Mouse (Mus musculus): Measurements from ENCODE around the gene Arfgap2.

Arfgap2 gene

DNA sequence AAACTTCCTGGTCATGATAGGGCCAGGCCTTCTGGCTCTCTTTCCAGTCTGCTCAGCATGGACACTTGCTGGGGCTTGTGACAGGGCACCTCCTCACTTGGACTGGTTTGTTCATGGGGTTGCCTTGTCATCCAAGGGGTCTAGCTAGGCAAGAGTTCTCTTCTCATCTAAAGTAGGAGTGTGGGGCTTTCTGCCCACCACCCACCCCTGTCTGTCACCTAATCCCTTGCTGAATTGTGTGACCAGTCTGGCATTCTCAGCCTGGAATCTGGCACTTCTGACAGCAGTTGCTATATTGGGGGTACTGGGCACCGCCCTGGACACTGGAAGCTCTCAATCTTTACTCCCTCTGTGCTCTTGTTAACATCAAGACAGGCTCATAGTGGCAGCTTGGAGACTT is 5.3 kb upstream of the Arfgap2 start:
- no peak for DNase-seq (ENCODE audit: low spot score)

DNA sequence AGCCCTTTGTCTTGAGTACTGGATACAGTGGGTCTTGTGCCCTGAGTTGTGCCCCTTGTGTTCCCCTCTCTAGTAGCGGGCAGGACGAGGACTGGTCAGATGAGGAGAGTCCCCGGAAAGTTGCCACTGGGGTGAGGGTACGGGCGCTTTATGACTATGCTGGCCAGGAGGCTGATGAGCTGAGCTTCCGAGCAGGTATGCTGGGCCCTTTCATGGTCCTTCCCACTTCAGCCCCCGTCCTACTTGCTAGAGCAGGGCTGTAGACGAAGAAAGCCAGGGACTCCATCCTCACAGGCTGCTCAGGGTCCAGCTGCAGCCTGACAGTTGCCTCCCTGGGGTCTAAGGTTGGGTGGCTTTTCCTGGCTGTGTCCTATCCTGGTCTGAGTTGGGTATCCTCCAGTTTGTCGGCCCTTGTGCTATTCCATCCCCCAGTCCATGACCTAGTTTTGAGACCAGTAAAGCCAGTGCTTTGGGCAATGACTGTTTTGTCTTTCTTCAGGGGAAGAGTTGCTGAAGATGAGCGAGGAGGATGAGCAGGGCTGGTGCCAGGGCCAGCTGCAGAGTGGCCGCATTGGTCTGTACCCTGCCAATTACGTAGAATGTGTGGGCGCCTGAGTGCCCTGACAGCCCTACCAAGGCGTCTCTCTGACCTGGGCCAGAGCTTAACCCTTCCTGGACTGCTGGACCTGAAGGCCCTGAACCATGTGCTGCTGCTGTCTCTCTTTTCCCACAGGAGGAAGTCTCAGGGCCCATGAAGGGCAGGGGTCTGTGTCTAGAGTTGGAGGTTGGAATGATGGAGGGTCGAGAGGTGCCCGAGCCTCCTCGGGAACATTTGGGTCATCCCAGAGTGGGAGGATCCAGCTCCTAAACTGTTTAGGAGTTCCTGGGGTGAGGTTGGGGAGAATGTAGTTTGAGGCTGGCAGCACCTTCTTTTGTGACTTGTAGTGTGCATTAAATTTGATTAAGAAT is 798 bp upstream of the Arfgap2 start:
- no peak for DNase-seq (ENCODE audit: low spot score)

DNA sequence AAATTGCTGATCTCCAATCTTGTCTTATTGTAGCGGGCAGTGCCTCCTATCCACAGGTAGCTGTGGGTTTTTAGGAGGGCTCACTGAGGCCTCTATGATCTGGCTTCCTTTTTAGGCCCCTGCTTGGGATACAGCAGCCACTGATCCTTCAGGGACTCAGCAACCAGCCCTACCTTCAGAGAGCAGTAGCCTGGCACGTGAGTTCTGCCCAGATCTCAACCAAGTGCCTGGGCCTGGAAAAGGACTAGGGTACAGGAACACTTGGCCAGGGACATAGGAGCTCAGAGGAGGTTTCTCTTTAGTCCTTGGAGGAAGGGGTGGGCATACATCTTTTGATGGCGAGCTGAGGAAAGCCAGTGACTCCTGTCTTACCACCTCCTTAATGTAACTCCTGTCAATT is 3.3 kb downstream of the Arfgap2 start:
- DNase-seq (ENCODE audit: low spot score): no peak

DNA sequence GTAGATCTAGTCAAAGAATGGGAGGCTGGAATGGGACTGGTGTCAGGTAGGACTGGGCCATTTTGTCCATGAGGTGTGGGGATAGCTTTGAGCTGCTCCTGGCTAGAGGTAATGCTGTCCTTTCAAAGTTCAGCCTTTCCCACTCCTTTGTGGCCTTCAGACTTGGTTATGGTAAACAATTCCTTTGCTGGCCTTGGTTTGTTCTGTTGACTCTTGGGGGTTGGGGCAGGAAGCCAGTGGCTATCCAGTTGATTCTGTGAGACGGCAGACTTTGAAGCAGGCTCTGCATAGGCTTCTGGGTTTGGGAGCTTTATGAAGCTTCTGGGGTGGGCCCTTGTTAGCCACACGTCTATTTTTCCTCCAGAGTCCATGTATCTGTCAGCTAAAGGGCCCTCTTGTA is 3.9 kb downstream of the Arfgap2 start:
- DNase-seq (ENCODE audit: low spot score): no peak

DNA sequence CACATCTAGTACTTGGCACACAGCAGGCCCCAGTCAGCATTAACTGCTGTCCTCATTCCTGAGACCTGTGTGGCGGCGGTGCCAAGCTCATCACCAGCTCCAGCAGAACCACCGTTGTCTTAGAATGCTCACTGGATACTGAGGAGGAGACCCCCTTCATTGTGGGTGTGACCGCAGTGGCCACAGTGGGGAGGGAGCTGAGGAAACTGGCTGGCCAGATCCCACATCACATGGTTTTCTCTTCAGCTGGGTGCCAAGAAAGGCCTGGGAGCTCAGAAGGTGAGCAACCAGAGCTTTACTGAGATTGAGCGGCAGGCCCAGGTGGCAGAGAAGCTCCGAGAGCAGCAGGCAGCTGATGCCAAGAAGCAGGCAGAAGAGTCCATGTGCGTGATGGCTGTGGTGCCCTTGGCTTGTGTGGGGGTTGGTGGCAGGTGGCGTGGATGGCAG is 4.9 kb downstream of the Arfgap2 start:
- DNase-seq (ENCODE audit: low spot score): no peak

DNA sequence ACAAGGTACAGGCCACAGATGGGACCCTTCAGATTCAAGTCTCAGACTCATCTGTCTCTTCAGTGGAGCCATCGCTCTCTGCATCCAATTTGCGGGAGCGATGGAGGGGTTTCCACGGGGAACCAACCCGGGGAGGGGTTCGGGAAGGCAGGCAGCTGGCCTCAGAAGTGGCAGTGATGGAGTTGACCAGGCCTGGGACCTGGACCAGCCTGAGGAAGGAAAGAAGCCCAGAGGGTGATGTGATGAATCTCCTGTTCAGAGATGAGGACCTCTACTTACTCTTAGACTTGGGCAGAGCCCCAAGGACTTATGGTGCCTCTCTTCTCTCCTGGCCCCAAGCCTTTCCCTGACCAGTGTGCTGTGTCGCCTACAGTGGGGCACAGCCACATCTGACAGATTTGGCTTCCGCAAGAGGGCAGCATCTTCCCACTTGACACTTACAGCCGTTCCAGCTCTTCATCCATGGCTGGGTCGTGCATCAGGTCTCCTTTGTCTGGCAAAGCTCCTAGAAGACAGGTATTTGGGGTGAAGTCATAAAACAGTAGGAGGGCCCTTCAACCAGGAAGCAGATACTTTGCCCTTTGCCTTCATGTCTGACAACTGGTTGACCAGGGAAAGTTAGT is 14.1 kb downstream of the Arfgap2 start:
- DNase-seq (ENCODE audit: low spot score): no peak

DNA sequence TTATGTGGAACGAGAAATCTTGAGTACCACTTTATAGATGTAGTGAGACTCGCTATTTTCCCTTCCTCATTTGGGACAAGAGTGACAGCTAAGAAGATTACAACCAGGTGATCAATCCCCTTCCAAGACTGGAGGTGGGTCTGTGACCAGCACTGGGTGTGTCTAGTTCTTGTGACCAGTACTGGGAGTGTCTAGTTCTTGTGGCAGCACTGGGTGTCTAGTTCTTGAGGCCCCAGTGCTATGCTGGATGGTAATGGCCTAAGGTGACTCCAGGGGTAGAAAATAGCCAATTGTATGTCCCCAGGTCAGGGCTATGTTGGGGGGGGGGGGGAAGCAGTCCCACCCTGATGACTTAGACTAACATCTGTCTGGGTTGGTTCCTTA is 14.6 kb downstream of the Arfgap2 start:
- no peak for DNase-seq (ENCODE audit: low spot score)

DNA sequence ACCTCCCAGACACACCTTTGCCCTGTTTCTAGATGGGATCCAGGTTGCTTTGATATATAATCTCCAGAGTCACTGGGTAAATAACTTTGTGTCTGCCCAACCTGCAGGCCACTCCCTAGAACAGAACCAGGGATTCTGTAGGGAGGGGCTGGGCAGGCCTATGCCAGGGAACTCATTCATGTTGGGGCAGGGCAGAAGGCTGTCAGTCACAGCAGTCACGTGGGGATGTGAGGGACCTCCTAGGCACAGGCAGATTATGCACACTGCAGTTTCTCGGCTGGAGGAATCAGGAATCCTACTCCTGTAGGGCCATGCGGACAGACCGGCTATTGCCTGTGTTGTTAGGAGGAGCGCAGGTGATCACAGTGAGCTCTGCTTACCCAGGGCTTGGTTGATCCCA is 16.6 kb downstream of the Arfgap2 start:
- no peak for DNase-seq (ENCODE audit: low spot score)

DNA sequence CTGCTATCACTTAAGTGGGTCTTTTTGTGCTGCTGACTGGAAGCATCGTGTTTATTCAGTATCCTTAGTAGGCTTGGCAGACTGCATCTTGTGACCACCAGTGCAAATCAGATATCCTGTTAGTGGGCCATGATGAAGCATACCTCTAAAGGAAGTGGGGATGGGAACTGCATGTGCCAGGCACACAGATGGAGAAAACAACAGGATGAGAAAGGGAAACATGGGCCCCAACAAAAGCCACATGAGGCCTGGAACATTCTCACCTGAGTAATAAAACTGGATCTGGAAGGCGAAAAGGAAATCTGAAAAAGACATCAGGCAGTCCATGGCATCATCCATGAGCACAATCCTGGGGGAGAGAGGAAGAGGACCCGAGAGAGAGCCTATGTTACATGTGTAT is 19.2 kb downstream of the Arfgap2 start:
- no peak for DNase-seq (ENCODE audit: low spot score)

DNA sequence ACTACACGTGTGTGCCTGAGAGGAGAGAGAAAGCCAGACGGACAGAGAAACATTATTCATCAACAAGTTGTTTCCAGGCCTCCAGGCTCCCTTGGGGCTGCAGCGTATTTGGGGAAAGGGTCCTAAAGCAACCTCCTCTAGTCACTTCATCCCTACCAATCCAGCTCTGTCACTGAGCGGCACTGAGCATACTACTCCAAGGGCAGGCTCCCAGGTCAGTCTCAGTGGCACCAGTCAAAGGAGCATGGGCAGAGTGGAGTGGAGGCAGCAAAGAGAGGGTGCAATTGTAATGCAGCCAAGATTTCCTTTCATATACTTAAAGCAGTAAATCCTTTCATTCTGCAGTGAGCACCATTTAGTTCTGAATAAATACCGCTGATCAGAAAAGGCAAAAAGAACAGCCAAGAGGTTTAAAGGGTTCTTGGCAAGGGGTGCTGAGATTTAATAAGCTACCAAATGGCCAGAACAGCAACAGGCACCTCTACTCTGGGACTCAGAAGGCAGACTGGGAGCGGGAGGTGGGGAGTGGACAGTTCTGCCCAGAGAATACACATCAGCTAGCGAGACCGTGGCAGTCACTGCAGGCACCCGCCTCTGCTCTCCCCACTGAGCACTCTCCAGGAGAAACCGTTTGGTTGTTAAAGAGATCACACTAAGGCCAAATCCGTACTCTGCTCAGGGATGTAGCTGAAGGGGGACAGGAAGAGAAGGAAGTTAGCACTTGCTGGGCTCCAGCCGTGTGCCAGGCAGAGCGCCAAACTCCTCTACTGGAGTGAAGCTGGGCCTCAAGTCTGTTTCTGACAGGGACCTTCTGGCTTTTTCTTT is 19.8 kb downstream of the Arfgap2 start:
- DNase-seq (ENCODE audit: low spot score): peak; percentile 53

DNA sequence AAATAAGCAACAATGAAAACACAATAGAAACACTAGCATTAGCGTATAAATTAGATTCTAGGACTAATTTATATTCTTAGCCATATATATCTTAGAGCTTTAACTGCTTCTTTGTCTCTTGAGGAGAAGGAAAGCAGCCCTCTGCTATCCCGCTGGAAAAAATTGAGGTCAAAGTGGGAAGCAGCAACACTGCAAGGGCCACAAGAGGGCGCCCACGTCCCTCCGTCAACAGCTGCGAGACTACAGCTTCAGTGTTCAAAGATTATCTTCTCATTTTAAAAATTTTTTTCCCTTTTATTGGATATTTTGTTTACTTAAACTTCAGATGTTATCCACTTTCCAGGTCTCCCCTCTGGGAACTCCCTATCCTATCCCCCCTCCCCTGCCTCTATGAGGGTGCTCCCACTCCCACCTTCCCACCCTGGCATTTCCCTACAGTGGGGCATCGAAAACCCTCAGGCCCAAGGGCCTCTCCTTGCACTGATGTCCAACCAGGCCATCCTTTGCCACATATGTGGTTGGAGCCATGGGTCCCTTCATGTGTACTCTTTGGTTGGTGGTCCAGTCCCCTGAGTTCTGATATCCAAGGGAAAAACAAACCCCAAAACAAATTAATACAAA is 21.2 kb downstream of the Arfgap2 start:
- peak; percentile 79 for DNase-seq (ENCODE audit: low spot score)

DNA sequence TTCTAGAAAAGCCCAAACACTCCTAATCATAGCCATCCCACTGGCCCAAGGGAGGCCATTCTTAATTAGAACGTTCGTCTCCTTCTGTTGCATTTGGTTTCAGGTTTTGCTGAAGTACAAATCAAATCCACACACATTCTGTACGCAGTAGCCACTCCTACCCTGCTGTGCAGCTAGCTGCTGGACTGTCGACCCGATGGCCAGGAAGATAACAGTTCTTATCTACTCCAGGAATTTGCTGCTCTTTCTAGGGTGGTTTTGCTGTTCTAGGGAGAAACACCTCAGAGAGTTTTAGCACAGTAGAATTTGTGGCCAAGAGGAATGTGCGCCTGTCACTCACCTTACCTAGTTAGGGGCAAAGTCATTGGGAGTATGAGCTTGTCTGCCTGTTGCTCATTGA is 22.8 kb downstream of the Arfgap2 start:
- no peak for DNase-seq (ENCODE audit: low spot score)

DNA sequence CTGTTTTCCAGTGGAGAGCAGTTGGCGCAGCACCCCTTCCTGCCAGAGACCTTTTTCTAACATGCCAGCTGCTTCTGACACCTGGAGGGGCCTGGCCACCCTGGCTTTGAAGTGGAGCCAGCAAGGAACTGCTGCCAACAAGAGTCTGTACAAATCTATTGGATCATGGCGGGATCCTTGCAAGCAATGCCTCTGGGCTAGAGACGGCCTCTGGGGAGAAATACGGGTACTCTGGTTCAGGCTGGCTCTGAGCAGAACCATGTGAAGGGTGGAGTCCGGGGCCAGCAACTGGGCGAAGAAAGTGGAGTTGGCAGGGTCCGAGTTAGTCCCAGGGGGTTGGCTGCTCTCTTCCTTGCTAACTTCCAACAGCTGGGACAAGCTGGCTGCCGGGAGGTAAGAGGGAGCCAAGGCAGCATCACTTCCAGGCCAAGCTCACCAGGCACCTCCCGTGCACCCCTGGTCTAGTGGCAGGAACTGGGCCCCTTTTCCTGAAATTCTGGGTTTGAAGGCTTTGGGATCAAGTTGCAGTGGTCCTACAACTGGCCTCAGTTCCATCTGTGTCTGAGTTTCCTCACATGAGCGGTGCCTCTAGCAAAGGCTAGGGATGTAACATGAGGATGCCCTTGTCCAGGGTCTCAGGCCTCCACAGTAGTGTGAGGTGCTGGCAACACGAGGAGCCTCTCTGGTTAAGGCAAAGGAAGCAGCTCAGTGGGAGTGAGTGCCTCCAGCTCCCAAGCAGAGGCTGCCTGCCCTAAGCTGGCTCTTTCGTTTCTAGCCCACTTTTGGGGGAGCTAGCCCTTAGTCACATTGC is 26.6 kb downstream of the Arfgap2 start:
- DNase-seq (ENCODE audit: low spot score): no peak

DNA sequence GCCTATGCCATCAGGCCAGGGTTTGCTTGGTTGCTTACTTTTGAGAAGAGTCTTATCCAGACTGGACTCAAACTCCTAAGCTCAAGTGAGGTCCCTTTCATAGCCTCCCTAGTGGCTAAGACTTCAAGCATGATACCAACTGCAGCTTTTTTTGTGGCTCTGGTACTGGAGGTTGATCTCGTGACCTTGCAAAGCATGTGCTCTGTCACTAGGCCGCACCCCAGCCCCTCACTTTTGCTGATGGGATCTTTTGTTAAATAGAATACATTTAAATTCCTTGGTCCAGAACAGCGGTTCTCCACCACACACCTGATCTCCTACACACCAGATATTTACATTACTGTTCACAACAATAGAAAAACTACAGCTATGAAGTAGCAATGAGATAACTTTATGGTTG is 29.5 kb downstream of the Arfgap2 start:
- no peak for DNase-seq (ENCODE audit: low spot score)

DNA sequence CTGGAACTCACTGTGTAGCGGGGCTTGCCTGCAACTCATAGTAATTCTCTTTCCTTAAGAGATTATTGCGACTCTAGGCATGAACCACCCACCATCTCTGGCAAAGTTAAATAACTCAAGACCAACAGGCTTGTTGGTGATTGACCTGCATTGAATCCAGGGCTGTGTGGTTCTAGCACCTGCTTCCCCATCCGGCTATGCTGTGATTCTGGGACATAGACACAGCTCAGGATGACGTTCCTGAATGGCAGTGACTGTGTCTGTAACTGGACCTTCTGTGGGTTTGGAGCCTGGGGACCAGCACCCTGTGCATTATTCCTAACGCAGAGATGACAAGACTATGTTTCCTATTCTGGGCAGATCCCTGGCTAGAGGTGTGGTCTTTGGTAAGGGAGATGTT is 31.1 kb downstream of the Arfgap2 start:
- DNase-seq (ENCODE audit: low spot score): no peak

DNA sequence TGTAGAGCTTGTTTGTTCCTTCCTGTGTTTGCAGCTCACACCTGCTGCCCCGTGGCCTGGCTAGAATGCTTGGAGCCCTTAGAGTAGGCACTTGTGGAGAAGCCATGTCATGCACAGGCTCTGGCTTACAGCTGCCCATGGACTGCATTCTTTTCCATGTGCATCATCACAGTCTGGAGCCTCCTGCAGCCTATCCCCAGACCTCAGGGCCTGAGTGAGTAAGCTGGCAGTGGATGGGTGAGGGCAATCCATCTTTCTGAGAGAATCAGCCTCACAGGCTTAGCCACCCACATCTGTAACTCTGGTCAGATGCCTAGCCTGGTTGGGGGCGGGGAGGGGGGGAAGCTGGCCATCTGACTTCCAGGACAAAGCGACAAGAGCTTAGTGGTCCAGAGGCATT is 34.4 kb downstream of the Arfgap2 start:
- no peak for DNase-seq (ENCODE audit: low spot score)

DNA sequence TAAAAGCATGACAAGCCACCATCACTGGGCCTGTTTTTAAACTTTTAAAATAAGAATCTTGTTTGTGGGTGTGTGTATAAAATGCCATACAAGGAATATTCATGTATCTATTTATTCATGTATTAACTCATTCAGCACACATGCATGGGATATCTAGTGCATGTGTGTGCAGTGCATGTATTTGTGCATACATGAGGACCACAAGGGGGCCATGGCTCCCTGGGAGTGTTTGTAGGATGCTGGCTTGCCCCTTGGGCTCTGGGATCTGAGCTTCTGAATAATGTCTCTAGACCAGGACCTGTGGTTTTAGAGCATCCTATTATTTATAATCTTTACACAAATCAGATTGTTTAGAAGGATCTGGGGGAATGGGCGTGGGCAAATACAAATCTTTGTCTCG is 36.0 kb downstream of the Arfgap2 start:
- no peak for DNase-seq (ENCODE audit: low spot score)

DNA sequence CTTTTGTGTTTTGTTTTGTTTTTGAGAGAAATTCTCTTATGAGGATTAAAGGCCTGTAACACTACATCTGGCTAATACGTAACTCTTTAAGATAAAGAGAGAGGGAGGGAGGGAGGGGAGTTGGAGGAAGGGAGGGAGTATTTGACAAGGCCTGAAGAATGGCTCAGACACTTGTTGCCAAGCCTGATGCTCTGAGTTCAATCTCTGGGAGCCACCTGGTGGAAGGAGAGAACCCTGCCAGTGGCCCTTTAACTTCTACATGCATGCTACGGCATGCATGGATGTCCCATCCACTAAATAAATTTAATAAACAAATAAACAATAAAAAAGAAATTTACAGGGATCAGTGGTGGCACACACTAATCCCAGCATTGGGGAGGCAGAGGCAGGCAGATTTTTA is 37.1 kb downstream of the Arfgap2 start:
- DNase-seq (ENCODE audit: low spot score): no peak

DNA sequence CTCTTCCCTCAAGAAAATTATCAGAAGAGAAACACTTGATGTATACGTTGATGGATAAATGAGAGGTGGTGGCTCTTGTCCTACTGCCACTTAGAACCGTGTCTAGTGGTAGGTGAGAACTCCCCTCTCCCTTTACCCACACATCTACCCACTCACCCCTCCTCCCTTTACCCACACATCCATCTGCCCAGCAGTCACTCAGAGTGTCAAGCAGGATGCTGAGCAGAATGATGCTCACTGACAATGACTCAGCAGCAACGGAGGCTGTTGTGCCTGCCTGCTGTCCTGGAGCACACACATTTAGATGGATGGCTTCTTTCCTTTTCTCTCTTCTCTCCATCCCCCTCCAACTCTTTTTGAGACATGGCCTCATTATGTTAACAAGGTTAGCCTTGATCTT is 38.1 kb downstream of the Arfgap2 start:
- DNase-seq (ENCODE audit: low spot score): peak; percentile 57

DNA sequence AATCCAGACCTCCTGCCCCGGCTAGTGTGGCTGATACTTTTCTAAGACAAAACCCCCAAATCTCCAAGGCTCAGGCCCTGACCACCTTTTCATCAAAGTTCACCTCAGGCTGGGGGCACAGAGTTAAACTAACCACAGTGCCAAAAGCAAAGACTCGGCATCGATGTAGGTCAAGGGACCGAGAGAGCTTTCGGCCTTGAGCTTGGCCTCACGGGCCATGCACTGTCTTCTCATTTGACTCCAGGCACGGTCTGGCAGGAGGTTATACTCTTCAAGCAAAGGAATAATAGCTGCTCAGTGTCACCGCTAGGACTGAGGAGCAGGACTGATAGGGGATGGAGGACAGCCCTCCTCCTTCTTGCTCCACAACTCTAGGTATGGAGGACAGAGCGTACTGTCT is 41.2 kb downstream of the Arfgap2 start:
- DNase-seq (ENCODE audit: low spot score): no peak

DNA sequence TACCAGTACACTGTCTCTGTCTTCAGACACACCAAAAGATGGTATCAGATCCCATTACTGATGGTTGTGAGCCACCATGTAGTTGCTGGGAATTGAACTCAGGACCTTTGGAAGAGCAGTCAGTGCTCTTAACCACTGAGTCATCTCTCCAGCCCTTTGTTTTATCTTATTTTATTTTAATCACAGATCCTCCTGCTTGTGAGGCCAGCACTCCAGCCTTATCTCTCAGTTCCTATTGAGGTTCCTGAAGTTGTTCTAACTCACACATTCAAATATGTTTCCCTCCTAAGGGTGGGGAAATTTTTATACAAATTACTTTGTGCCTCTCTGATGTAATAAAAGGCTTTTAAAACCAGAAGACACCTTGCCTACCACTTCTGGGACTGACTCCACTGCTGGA is 41.8 kb downstream of the Arfgap2 start:
- no peak for DNase-seq (ENCODE audit: low spot score)

Measured in layer of hippocampus, adult 11-12 months (tissue).